ENCODE assay signal across 8 mouse cellular contexts in genomic region chr7:16891641-16892351, GRCm38 (mm10). TPM values are rescaled to one million over a fixed set of nuclear protein-coding genes. Genes with fewer than 3 reads are reported as not detected.
DNase-seq lines count a peak whose midpoint lies in the region; ATAC-seq lines count a peak whose summit lies in the region.

Gene Gng8 (plus strand): TSS chr7:16891786.

- peak within 1 kb of the TSS; percentile 94 for H3K27ac ChIP-seq in intestine, embryonic 16.5 days (ENCODE audit: low read length)
- peak within 1 kb of the TSS; percentile 17; the same call in 1 of the 2 replicates for H3K27ac ChIP-seq in midbrain, embryonic 11.5 days (ENCODE audit: low read depth, low read length)

- peak; percentile 85 for ATAC-seq in intestine, embryonic 16.5 days
- peak; percentile 82 for ATAC-seq in midbrain, embryonic 11.5 days (ENCODE audit: low FRiP score)

- H3K36me3 ChIP-seq in intestine, embryonic 16.5 days (ENCODE audit: control insufficient read depth, insufficient read depth, low read length) = no peaks in the 10 kb centered on the region
- H3K36me3 ChIP-seq in midbrain, embryonic 11.5 days (ENCODE audit: control insufficient read depth, insufficient read depth, low read length) = no peaks in the 10 kb centered on the region

- peaks cover 23% of the 10 kb centered on the region for H3K27me3 ChIP-seq in intestine, embryonic 16.5 days (replicated peaks; ENCODE audit: control insufficient read depth, insufficient read depth, low read length)
- peaks cover 38% of the 10 kb centered on the region for H3K27me3 ChIP-seq in midbrain, embryonic 11.5 days (ENCODE audit: control insufficient read depth, insufficient read depth, low read length)

- intact Hi-C loops in left cerebral cortex, postnatal 4 days (cut with DNase I) = loop anchor here (10.0 kb wide), 1 partner anchor 147 kb away; no protein-coding TSS in a partner anchor

- peak; percentile 85 for DNase-seq in adrenal gland, adult 2 months
- peak; percentile 87 for DNase-seq in embryo, embryonic 11.5 days (ENCODE audit: low read depth, low spot score)
- DNase-seq in gonadal fat pad, adult 2 months (ENCODE audit: low read depth) = no peak
- peak; percentile 90 for DNase-seq in left cerebral cortex, postnatal 4 days
- peak; percentile 99 for DNase-seq in midbrain, embryonic 11.5 days (ENCODE audit: low spot score, missing footprints)
- DNase-seq in right cerebral cortex, postnatal 4 days = peak; percentile 91
- peak; percentile 78 for DNase-seq in yolk sac, embryonic 10.5 days (ENCODE audit: low spot score)

- H3K4me1 ChIP-seq in intestine, embryonic 16.5 days (ENCODE audit: control insufficient read depth, insufficient read depth, low read length) = peaks cover 33% of the 10 kb centered on the region
- peaks cover 22% of the 10 kb centered on the region for H3K4me1 ChIP-seq in midbrain, embryonic 11.5 days (ENCODE audit: control insufficient read depth, insufficient read depth, low read length)

- H3K9ac ChIP-seq in intestine, embryonic 16.5 days (ENCODE audit: low read depth, low read length) = peak within 1 kb of the TSS; percentile 36
- peak within 1 kb of the TSS; percentile 44 for H3K9ac ChIP-seq in midbrain, embryonic 11.5 days (ENCODE audit: low read length)

- peak within 1 kb of the TSS; percentile 32 for H3K4me3 ChIP-seq in intestine, embryonic 16.5 days (ENCODE audit: low read length)
- H3K4me3 ChIP-seq in midbrain, embryonic 11.5 days (ENCODE audit: low read depth, low read length) = peak within 1 kb of the TSS; percentile 17; the same call in 1 of the 2 replicates

- H3K4me2 ChIP-seq in intestine, embryonic 16.5 days (ENCODE audit: low read depth, low read length) = peak within 1 kb of the TSS; percentile 70
- peak within 1 kb of the TSS; percentile 45 for H3K4me2 ChIP-seq in midbrain, embryonic 11.5 days

- no peaks in the 10 kb centered on the region for H3K9me3 ChIP-seq in intestine, embryonic 16.5 days (ENCODE audit: control insufficient read depth, low read length)
- no peaks in the 10 kb centered on the region for H3K9me3 ChIP-seq in midbrain, embryonic 11.5 days (ENCODE audit: control insufficient read depth, low read length)

- under 1% methylated on average over 30 of the region's 30 CpGs for WGBS in intestine, embryonic 16.5 days
- WGBS in midbrain, embryonic 11.5 days = under 1% methylated on average over 30 of the region's 30 CpGs

RNA-seq across cellular contexts. Expression of gene Gng8, which starts in this region (rescaled TPM):
- under 1 TPM; 0.43 to 0.69 TPM for total RNA-seq in adrenal gland, adult 2 months (2021)
- polyA plus RNA-seq in adrenal gland, adult 2 months (2012; rRNA removed) = 1.0 and 1.7 TPM in 2 replicates
- 10.0 and 15.3 TPM in 2 replicates for polyA plus RNA-seq in gonadal fat pad, adult 2 months (2012; rRNA removed)
- 7.8 and 9.2 TPM in 2 replicates for polyA plus RNA-seq in intestine, embryonic 16.5 days (2015; fragmentation: Nextera tagmentation; extraction: Ambion mirVana)
- total RNA-seq in left cerebral cortex, postnatal 4 days (2021) = 1 to 10 TPM; 1.2 to 1.7 TPM
- 9.7 and 10.2 TPM in 2 replicates for polyA plus RNA-seq in midbrain, embryonic 11.5 days (2014; fragmentation: Nextera tagmentation; extraction: Ambion mirVana)
